Mouse (Mus musculus) ES-Bruce4 (cell line): ENCODE measurements around the gene Qpct.

Experiments used
- EP300 ChIP-seq: IDR thresholded peaks from 2 replicates; pipeline ENCODE4 v1.6.1; 2011; ENCODE audit warnings: low read depth, low read length; ENCODE audit not compliant: insufficient read depth
- POLR2A ChIP-seq: IDR thresholded peaks from one replicate; pipeline ENCODE4 v1.8.1; 2011; ENCODE audit warnings: low read length; ENCODE audit not compliant: insufficient read depth

- no peak for TF ChIP-seq EP300
- no peak for TF ChIP-seq POLR2A
Measured at GRCm38 (mm10) chr17:79099866-79100265, 48.2 kb downstream of the Qpct start.
